Mouse (Mus musculus): ENCODE results near the gene Rap1gap.

Gene Rap1gap

DNA sequence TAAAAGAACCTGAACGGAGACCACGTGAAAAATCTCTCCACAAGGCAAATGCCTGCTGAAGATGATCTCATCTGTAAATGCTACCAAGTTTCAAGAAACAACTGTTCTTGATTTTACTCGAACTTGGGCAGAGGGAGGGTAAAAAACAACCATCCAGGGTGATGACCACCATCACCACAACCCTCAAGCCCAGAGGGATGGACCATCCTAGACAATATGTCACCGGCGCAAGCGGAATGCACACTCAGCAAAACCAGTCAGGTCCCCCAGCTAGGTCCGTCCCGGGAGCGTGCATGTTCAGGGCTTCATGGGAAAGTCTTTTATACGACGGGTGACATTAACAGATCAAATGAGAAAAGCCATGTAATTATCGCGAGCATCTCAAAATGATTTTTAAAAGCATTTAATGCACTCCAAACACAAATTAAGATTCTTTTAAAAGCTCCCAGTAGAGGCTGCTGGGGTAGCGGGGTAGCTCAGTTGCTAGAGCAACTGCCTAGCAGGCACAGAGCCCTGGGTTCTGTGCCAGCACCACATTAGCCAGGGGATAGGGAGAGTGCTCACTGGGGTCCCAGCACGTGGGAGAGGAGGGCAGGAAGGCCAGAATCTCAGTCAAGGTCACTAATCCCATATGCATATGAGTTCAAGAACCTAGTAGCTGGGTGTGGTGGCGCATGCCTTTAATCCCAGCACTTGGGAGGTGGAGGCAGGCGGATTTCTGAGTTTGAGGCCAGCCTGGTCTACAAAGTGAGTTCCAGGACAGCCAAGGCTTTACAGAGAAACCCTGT lies 114.1 kb downstream of the Rap1gap start:
- no peak for DNase-seq (ENCODE audit: low spot score)

Data from urinary bladder, postnatal 10 days (tissue).